Mouse (Mus musculus): ENCODE results near the gene Homer1.

Homer1 gene

GRCm38 (mm10) chr13:93399710-93400216 lies 100.3 kb downstream of the Homer1 start:
- no peak for DNase-seq (ENCODE audit: low spot score)

- no peak for DNase-seq (ENCODE audit: low spot score)
These were observed 102.5 kb downstream of the Homer1 start for GRCm38 (mm10) chr13:93401947-93402346.

GRCm38 (mm10) chr13:93406855-93407254 lies 107.4 kb downstream of the Homer1 start:
- DNase-seq (ENCODE audit: low spot score) = no peak

- no peak for DNase-seq (ENCODE audit: low spot score)
These were observed 110.9 kb downstream of the Homer1 start for GRCm38 (mm10) chr13:93410343-93410742.

GRCm38 (mm10) chr13:93415055-93415454 lies 115.6 kb downstream of the Homer1 start:
- no peak for DNase-seq (ENCODE audit: low spot score)

GRCm38 (mm10) chr13:93418292-93418691 lies 118.9 kb downstream of the Homer1 start:
- DNase-seq (ENCODE audit: low spot score) = no peak

GRCm38 (mm10) chr13:93419779-93420178 lies 120.3 kb downstream of the Homer1 start:
- no peak for DNase-seq (ENCODE audit: low spot score)

GRCm38 (mm10) chr13:93423224-93423623 lies 123.8 kb downstream of the Homer1 start:
- DNase-seq (ENCODE audit: low spot score) = no peak

- no peak for DNase-seq (ENCODE audit: low spot score)
These were observed 128.8 kb downstream of the Homer1 start for GRCm38 (mm10) chr13:93427920-93428876.

GRCm38 (mm10) chr13:93429205-93429604 lies 129.8 kb downstream of the Homer1 start:
- no peak for DNase-seq (ENCODE audit: low spot score)

GRCm38 (mm10) chr13:93440167-93440566 lies 140.7 kb downstream of the Homer1 start:
- no peak for DNase-seq (ENCODE audit: low spot score)

GRCm38 (mm10) chr13:93453275-93453674 lies 153.8 kb downstream of the Homer1 start:
- DNase-seq (ENCODE audit: low spot score) = peak; percentile 52

All from layer of hippocampus, adult 11-12 months (tissue).